Comparison of ENCODE assay signal across 14 mouse cellular contexts in genomic region chr17:8420739-8421138, GRCm38 (mm10). TPM values are rescaled to one million over a fixed set of nuclear protein-coding genes. Genes with fewer than 3 reads are reported as not detected.
A peak's percentile ranks its signal among the peaks of the same experiment; 100 is the strongest.
DNase-seq lines count a peak whose midpoint lies in the region; ATAC-seq and TF ChIP-seq lines count a peak whose summit lies in the region.
"Had no signal": no experiment of that assay in that cellular context is flagged by ENCODE, and none has a peak within 500 bp of the region (broad histone marks: within the 10 kb centered on the region; RNA-seq: fewer than 3 reads in every experiment).

No protein-coding gene starts in this region.

- no peak for ATAC-seq in hindbrain, embryonic 11.5 days (ENCODE audit: low FRiP score)

- H3K27me3 ChIP-seq in kidney, adult 2 months (replicated peaks; ENCODE audit: control insufficient read depth, insufficient read depth, low read length) = no peaks in the 10 kb centered on the region
- H3K27me3 ChIP-seq in hindbrain, embryonic 11.5 days (ENCODE audit: control insufficient read depth, insufficient read depth, low read length) = no peaks in the 10 kb centered on the region

- H3K36me3 ChIP-seq in kidney, adult 2 months (ENCODE audit: control insufficient read depth, insufficient read depth, low read length) = no peaks in the 10 kb centered on the region
- H3K36me3 ChIP-seq in hindbrain, embryonic 11.5 days (ENCODE audit: control insufficient read depth, insufficient read depth, low read length) = no peaks in the 10 kb centered on the region

- no peak for TF ChIP-seq POLR2A in kidney, adult 2 months (IDR thresholded peaks at IDR 0.05; ENCODE audit: low read depth, low read length)
- no peak for TF ChIP-seq POLR2A in brain, embryonic 14.5 days (IDR thresholded peaks at IDR 0.05; ENCODE audit: borderline replicate concordance, extremely low read depth, insufficient read depth, insufficient read length, poor library complexity, severe bottlenecking)

- no peaks in the 10 kb centered on the region for H3K9me3 ChIP-seq in hindbrain, embryonic 11.5 days (ENCODE audit: control insufficient read depth, low read length)

- DNase-seq in kidney, adult 2 months = peak; percentile 8
- no peak for DNase-seq in kidney, postnatal 4 days
- DNase-seq in 3T3-L1 (ENCODE audit: low read depth, low spot score) = peak; percentile 21
- DNase-seq in B cell, adult 2 months = peak; percentile 12 to 17
- DNase-seq in brain, embryonic 14.5 days (ENCODE audit: low read depth) = no peak
- DNase-seq in yolk sac, embryonic 10.5 days (ENCODE audit: low spot score) = no peak
- DNase-seq in hindbrain, embryonic 11.5 days (ENCODE audit: low spot score) = no peak
- no peak for DNase-seq in left cerebral cortex, postnatal 10 days (ENCODE audit: extremely low spot score in 1 of 2, low spot score in 2 of 2)
- DNase-seq: adrenal gland, postnatal 14 days; cerebellum, adult 9-10 months; left cerebral cortex, postnatal 4 days; lung, postnatal 14 days; midbrain, embryonic 14.5 days; right cerebral cortex, adult 18-20 months had no signal

- H3K4me3 ChIP-seq in kidney, adult 2 months (ENCODE audit: insufficient read depth, low read depth, low read length) = no peak overlapping the region
- H3K4me3 ChIP-seq in hindbrain, embryonic 11.5 days (ENCODE audit: low read depth, low read length) = no peak overlapping the region

- no peak overlapping the region for H3K4me2 ChIP-seq in hindbrain, embryonic 11.5 days (replicated peaks; ENCODE audit: low read depth, low read length)

- no peaks in the 10 kb centered on the region for H3K4me1 ChIP-seq in kidney, adult 2 months (ENCODE audit: control insufficient read depth, insufficient read depth, low read length)
- no peaks in the 10 kb centered on the region for H3K4me1 ChIP-seq in hindbrain, embryonic 11.5 days (replicated peaks; ENCODE audit: control insufficient read depth, insufficient read depth, low read length)

- intact Hi-C loops in left cerebral cortex, postnatal 10 days (cut with DNase I) = loop anchor here (5.0 kb wide), 1 partner anchor 33 kb away; no protein-coding TSS in a partner anchor

- TF ChIP-seq CTCF in kidney, adult 2 months (conservative IDR thresholded peaks at IDR 0.05; ENCODE audit: insufficient read depth, insufficient read length, low read depth, low read length) = 0 out of 2 replicates have a peak, but pooled peaks have one; percentile 25
- TF ChIP-seq CTCF in brain, embryonic 14.5 days (IDR thresholded peaks at IDR 0.05; ENCODE audit: borderline replicate concordance, extremely low read depth, insufficient read depth, insufficient read length) = peak; percentile 32; the same call in 1 of the 2 replicates

- 36% methylated on average over 1 of the region's 1 CpGs for WGBS in kidney, adult 2 months
- WGBS in hindbrain, embryonic 11.5 days = 55% methylated on average over 1 of the region's 1 CpGs

- H3K27ac ChIP-seq in kidney, adult 2 months (ENCODE audit: insufficient read depth, low read depth, low read length) = no peak overlapping the region
- H3K27ac ChIP-seq in hindbrain, embryonic 11.5 days (ENCODE audit: low read depth, low read length) = no peak overlapping the region

- no peak overlapping the region for H3K9ac ChIP-seq in hindbrain, embryonic 11.5 days (ENCODE audit: low read depth, low read length)

RNA-seq across cellular contexts. Expression of gene T, which starts 13.5 kb away (rescaled TPM):
- not detected in 2 replicates for polyA plus RNA-seq in kidney, adult 2 months (2012; rRNA removed)
- polyA plus RNA-seq in brain, embryonic 14.5 days (2012; rRNA removed) = 1.4 and 2.3 TPM in 2 replicates
- polyA plus RNA-seq in hindbrain, embryonic 11.5 days (2014; fragmentation: Nextera tagmentation; extraction: Ambion mirVana) = 0.22 and 0.85 TPM in 2 replicates
- total RNA-seq in left cerebral cortex, postnatal 10 days (2021) = under 1 TPM in 1 of 2 experiments, not detected in 1; 0.51 TPM
- total RNA-seq: adrenal gland, postnatal 14 days had no signal

Comparison
In these comparisons a context has a peak if more than half of its experiments do, and no peak if none do; other contexts are left out.
1. DNase-seq: peak in kidney, adult 2 months (single experiment), 3T3-L1 (single experiment) and B cell, adult 2 months (2 of 2); none in kidney, postnatal 4 days (0 of 2), brain, embryonic 14.5 days (single experiment), yolk sac, embryonic 10.5 days (single experiment), hindbrain, embryonic 11.5 days (single experiment) and left cerebral cortex, postnatal 10 days (0 of 2).